Mouse (Mus musculus): Measurements from ENCODE around the gene BC025446.
A peak's percentile ranks its signal among the peaks of the same experiment; 100 is the strongest.

The BC025446 gene

GRCm38 (mm10) chr15:75215778-75216691 lies at the start of gene BC025446:
Gene BC025446, plus strand, starts transcription at chr15:75216376.
- peak; percentile 14 to 30 for DNase-seq

- DNase-seq, result peak; percentile 49 to 55
Measured at GRCm38 (mm10) chr15:75175506-75175905, 40.7 kb upstream of the BC025446 start.

DNA sequence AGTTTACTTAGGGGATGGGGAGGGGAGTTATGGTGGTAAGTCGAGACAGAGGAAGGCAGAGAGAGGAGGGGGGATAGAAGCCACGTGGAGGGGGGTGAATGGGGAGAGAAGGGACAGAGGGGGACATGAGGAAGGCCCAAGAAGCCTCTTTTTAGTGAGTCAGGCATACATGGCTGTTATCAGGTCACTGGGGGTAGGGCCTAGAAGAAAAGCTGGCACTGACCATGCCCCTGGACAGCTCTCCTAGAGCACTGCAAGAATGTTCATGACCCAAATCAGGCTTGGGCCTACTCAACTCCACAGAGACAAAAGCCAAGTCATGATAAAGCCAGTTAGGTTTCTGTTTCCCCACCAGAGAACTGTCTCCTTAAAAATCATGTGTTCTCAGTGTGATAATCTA lies 29.9 kb upstream of the BC025446 start:
- no peak for DNase-seq

- DNase-seq, result peak; percentile 7 to 8
Measured at GRCm38 (mm10) chr15:75189116-75189515, 27.1 kb upstream of the BC025446 start.

DNA sequence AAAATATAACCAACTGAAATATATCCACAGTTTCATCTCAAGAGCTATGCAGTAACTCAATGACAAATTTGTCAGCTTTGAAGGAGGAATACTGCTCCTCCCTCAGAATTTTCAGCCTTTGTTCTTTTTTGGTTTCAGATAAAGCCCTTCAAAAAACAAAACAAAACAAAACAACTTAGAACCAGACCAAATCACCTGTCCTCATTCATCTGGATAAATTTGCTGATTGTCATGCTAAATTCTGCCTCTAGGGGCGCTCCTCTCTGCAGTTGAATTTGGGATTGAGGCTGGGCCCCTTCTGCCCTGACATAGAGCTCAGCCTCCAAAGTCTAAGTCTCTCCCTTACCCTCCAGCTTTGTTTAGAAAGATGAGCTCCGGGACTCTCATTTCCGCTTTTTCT lies 25.6 kb upstream of the BC025446 start:
- peak; percentile 14 to 26 for DNase-seq

DNA sequence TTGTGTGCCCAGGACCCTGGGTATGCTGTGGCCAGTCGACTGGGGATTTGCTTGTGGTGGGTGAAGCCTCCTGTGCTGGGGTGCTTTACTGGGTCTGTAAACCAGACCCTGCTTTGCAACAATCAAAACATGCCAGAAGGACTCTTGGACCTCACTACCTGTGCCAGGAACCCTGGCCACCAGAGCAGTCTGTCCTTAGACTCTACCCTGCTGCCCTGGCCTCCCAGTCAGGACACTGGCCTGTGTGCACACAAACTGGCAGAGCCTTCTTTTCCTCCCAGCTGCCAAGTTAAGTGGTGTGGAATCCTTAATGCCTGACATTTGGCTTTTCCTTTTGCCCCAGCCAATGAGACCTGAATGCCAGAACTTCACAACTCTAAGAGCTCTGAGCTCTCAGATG lies 655 bp downstream of the BC025446 start:
- DNase-seq, result peak in 1 of 2 experiments; percentile 18

DNA sequence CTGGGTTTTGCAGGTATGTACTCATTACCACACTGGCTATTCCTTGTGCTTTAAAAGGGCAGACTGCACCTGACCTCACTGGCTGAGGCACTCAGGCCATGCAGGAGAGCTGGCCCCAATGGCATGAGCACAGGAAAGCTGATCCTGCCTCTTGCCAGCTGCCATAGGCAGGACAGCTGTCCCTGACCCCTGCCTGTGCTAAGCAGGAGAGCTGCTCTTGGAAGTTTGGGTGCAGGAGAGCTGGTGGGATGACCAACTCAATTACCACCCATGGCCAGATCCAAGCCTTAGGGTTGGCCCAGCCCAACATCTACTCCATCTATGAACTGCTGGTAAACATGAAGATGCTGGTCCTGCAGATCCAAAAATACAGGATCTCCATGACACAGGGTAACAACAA lies 5.8 kb downstream of the BC025446 start:
- DNase-seq, result no peak

DNA sequence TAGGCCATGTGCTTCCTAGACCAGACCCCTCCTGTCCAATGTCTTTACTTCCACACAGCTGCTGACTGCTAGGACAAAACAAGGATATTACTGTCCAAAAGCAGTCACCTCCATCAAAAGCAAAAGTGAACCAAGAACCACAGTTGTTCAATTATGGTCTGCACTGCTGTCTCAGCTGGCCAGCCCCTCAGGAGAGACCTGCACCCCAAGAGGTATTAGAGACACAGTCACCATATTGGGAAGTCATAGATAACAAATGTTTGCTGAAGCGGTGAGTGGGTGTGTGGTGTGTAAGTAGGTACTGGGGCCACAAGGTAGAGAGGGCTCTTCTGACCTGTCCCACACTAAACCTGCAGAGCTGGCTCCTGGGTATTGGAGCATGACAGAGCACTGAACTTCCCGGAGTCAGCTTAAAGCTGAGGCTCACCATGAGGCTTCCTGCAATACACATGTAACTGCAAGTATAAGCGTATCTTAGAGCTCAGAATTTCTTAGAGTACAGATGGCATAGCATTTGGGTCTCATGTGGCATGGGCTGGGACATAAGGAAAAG lies 21.6 kb downstream of the BC025446 start:
- DNase-seq, result no peak

- peak in 1 of 2 experiments; percentile 17 for DNase-seq
Measured at GRCm38 (mm10) chr15:75240558-75240957, 24.4 kb downstream of the BC025446 start.

- no peak for DNase-seq
Measured at GRCm38 (mm10) chr15:75242756-75243640, 26.8 kb downstream of the BC025446 start.

DNA sequence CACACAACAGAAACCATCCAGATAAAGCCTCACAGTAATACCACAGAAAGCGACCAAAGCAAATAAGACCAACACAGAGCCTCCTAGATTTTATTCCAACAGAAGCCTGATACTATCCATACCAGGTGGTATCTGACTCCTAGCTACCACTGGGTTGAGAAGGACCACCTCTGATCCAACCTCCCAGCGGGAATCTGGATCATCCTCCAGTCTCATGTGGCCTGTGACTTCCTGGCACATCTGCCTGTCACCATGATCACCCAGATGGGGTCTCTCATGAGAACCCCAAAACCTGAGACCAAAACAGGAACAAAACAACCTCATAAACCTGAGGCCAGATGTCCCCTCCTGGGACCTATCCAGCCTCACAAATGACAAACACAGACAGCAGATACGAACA lies 38.5 kb downstream of the BC025446 start:
- no peak for DNase-seq

DNA sequence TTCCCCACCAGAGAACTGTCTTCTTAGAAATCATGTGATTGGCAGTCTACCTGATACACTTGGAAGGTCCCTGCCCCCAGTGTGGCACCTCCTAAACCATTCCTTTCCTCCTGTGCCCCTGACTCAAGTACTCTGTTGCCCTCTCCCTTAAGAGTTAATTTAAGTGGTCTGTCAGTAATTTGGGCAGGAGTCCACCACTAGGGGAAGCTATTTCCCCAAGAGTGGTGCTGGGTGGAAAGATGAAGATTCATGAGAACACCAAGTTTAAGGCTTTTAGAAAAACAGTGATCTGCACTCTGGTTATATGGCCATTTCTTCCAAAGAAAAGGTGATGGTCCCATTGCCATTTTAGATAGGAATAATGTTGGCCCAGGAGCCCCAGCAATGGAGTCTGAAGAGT lies 49.7 kb downstream of the BC025446 start:
- no peak for DNase-seq

- DNase-seq, result no peak
Measured at GRCm38 (mm10) chr15:75266626-75267025, 50.5 kb downstream of the BC025446 start.

DNA sequence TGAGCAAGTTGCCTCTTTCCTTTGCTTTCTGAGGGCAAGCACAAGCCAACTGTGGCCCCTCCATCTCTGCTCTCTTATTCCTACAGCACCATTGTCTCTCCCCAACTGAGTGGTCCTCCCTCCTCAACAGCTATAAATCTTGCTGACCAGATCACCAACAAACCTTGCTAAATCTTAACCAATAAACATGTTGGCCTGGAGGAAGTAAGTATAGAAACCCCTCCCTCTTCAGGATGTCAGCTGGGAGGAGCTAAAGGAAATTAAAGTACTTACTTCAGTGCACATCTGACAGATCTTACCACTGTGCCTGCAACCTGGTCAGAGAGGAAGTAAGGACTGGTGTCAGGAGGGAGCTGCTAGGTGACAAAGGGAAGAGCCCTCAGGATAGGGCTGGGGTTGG lies 51.9 kb downstream of the BC025446 start, which contains the start of gene Ly6f:
Ly6f (plus strand) TSS at position 301 of the 400 bp plus-strand sequence.
- DNase-seq, result no peak

- DNase-seq, result peak in 1 of 2 experiments; percentile 3
Measured at GRCm38 (mm10) chr15:75268916-75269829, 53.0 kb downstream of the BC025446 start.

DNA sequence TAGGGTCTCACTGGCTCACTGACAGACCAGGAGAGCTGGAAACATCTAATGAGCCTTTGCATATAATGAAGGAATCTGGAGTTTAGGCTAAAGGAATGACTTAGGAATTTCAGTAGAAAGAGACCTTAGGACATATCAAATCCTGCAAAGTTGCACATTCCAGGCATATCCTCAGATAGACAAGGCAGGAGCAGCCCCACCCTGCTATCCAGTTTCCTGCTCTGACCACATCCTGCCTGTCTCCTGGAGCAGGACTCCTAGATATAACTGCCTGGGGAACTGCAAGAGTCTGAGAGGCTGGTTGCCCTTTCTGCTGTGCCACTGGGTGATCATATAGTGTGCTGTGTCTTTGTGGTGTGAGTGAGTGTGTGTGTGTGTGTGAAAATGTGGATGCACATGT lies 54.0 kb downstream of the BC025446 start:
- no peak for DNase-seq

DNA sequence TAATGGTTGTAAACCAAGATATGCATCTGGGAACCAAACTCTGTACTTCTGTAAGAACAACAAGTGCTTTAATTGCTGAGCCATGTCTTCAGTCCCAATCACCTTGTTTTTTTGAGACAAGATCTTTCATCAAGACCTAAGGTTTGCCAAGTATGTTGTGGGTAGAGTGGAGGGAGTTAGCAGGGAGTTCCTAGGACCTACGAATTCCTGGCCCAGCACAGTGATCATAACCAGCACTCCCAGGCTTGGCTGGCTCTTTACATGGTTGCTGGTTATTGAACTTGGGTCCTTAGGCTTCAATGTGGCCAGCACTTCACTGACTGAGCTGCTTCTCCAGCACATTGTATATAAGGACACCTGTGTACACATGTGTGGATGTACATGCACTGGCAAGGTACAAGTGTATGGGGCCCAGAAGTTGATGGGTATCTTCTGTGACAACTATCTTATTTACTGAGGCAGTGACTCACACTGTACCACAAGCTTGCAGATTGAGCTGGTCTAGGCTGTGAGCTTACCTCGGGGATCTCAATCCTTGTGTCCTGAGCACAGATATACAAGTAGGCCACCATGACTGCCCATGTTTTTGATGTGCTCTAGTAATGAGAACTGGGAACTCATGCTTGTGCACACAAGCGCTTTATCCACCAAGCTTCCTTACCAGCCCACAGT lies 54.7 kb downstream of the BC025446 start:
- DNase-seq, result no peak

DNA sequence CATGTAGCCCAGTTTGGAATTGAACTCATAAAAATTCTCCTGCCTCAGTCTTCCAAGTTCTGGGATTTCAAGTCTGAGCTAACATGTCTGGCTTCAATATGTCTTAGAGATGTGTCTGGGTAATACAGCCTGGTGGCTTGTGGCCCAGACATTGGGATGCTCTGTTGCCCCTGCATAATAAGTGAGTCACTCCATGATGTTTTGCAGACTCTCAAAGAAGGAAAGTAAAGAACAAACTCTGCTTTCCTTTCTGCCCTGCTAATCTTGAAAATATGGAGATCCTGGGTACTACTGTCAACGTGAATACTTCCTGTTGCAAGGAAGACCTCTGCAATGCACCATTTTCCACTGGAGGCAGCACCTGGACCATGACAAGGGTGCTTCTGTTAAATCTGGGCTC lies 55.2 kb downstream of the BC025446 start:
- no peak for DNase-seq

DNA sequence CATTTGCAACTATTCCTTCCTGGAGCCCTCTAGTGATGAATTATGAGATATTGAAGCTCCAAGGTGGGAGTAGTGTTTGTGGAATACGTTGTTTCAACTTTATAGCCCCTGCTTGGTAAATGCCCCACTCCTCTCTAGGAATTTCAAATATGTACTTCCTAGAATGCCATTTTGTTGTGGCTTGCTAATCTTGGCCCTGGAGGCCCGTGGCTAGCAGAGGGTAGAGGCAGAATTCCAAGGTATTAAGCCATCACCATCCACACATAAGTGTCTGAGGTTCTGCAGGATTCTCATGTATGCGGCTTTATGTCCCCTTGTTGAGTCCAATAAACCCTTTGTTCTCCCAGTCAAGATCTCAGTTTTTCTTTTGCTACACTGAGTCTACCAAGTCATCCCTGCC lies 55.7 kb downstream of the BC025446 start:
- DNase-seq, result no peak

All from kidney, postnatal 4 days (tissue).